Mouse (Mus musculus) adrenal gland, postnatal 36 days (tissue): ENCODE data around the gene Prrc2a. TPM values are rescaled to one million over a fixed set of nuclear protein-coding genes. Genes with fewer than 3 reads are reported as not detected.

ENCODE experiments used
- DNase-seq, 2 experiments: peaks; one replicate each; pipeline ENCODE4 v3.0.0; 2021; ENCODE audit warnings: mixed read lengths in 1 of 2
- long read RNA-seq, 2 experiments: library from polyadenylated mRNA; stranded (forward); transcript quantifications; one replicate each; pipeline ENCODE4 v2.0.0; 2021; ENCODE audit warnings: borderline sequencing depth in 2 of 2
- total RNA-seq, 2 experiments: library from RNA; stranded (reverse); gene quantifications; 2 replicates each; pipeline ENCODE4 v1.2.3; 2021

Prrc2a gene
- total RNA-seq, result 100 to 1,000 TPM; 212 to 261 TPM
- long read RNA-seq, experiment 1, partial matches to known transcripts, result 3 of 10 reads
- long read RNA-seq, experiment 1, other reads (novel, unspliced or antisense), result 6 of 10 reads
- long read RNA-seq, experiment 2, partial matches to known transcripts, result 8 of 13 reads
- long read RNA-seq, experiment 2, other reads (novel, unspliced or antisense), result 5 of 13 reads

GRCm38 (mm10) chr17:35164568-35165450, at the start of gene Prrc2a:
Gene Prrc2a (minus strand): TSS chr17:35164897.
- DNase-seq, result peak; percentile 96 to 98

GRCm38 (mm10) chr17:35213071-35213470, 48.4 kb upstream of the Prrc2a start:
- DNase-seq, result no peak

GRCm38 (mm10) chr17:35210593-35210992, 45.9 kb upstream of the Prrc2a start:
- no peak for DNase-seq

- no peak for DNase-seq
Measured at GRCm38 (mm10) chr17:35209785-35210535, 45.3 kb upstream of the Prrc2a start.

GRCm38 (mm10) chr17:35205380-35205769, 40.7 kb upstream of the Prrc2a start:
- no peak for DNase-seq

GRCm38 (mm10) chr17:35204494-35205379, 40.0 kb upstream of the Prrc2a start, which contains the start of gene Lta:
Gene Lta (minus strand): TSS chr17:35205351.
- DNase-seq, result no peak

- DNase-seq, result no peak
Measured at GRCm38 (mm10) chr17:35202442-35202841, 37.7 kb upstream of the Prrc2a start.

- peak; percentile 51 to 69 for DNase-seq
Measured at GRCm38 (mm10) chr17:35201787-35202186, 37.1 kb upstream of the Prrc2a start, which contains the start of gene Tnf. Gene Tnf (minus strand): TSS chr17:35202007.

- no peak for DNase-seq
Measured at GRCm38 (mm10) chr17:35201128-35201527, 36.4 kb upstream of the Prrc2a start.

GRCm38 (mm10) chr17:35200398-35200797, 35.7 kb upstream of the Prrc2a start:
- no peak for DNase-seq

- no peak for DNase-seq
Measured at GRCm38 (mm10) chr17:35198946-35199345, 34.2 kb upstream of the Prrc2a start.

GRCm38 (mm10) chr17:35198029-35198428, 33.3 kb upstream of the Prrc2a start:
- DNase-seq, result no peak

GRCm38 (mm10) chr17:35197126-35197525, 32.4 kb upstream of the Prrc2a start:
- no peak for DNase-seq

GRCm38 (mm10) chr17:35196321-35196641, 31.6 kb upstream of the Prrc2a start:
- DNase-seq, result no peak

- DNase-seq, result peak; percentile 88 to 92
Measured at GRCm38 (mm10) chr17:35195631-35196320, 31.1 kb upstream of the Prrc2a start.

GRCm38 (mm10) chr17:35194844-35195630, 30.3 kb upstream of the Prrc2a start:
- no peak for DNase-seq

GRCm38 (mm10) chr17:35193881-35194843, 29.5 kb upstream of the Prrc2a start, which contains the start of gene Ltb:
Gene Ltb (plus strand): TSS chr17:35194439.
- DNase-seq, result peak; percentile 67 to 71

GRCm38 (mm10) chr17:35192924-35193323, 28.2 kb upstream of the Prrc2a start:
- DNase-seq, result peak in 1 of 2 experiments; percentile 37

- no peak for DNase-seq
Measured at GRCm38 (mm10) chr17:35191723-35192122, 27.0 kb upstream of the Prrc2a start.
